Mouse (Mus musculus) lung, postnatal 0 days (tissue): Measurements from ENCODE around the gene Asap3. TPM values are rescaled to one million over a fixed set of nuclear protein-coding genes. Genes with fewer than 3 reads are reported as not detected.

Experiments
- ATAC-seq: fragments of 200-750 bp; cut with Nextera tagmentation; 2 replicates; pipeline ENCODE4 v1.8.0; 2017; ENCODE audit warnings: moderate library complexity
- DNase-seq: peaks from one replicate; pipeline ENCODE4 v3.0.0-alpha.2; 2016; ENCODE audit warnings: low spot score
- H3K27ac ChIP-seq: fragments of 300-500 bp; sonication (generic); 2 replicates; pipeline ENCODE4 v1.5.1; 2014; ENCODE audit warnings: antibody characterized with exemption, mild to moderate bottlenecking, low read length, mixed read lengths
- H3K27me3 ChIP-seq: fragments of 300-500 bp; sonication (generic); replicated peaks from 2 replicates; pipeline ENCODE4 v1.6.1; 2014; ENCODE audit warnings: low read length, mixed read lengths; ENCODE audit not compliant: insufficient read depth
- H3K36me3 ChIP-seq: fragments of 300-500 bp; sonication (generic); 2 replicates; pipeline ENCODE4 v1.6.1; 2014; ENCODE audit warnings: low read length, mixed read lengths; ENCODE audit not compliant: insufficient read depth
- H3K4me1 ChIP-seq: fragments of 300-500 bp; sonication (generic); 2 replicates; pipeline ENCODE4 v1.6.1; 2014; ENCODE audit warnings: antibody characterized with exemption, low read depth, low read length, mixed read lengths; ENCODE audit not compliant: insufficient read depth
- H3K4me2 ChIP-seq: fragments of 300-500 bp; sonication (generic); replicated peaks from 2 replicates; pipeline ENCODE4 v1.6.1; 2014; ENCODE audit warnings: low read depth, mild to moderate bottlenecking, low read length, moderate library complexity, mixed read lengths
- H3K4me3 ChIP-seq: fragments of 300-500 bp; sonication (generic); 2 replicates; pipeline ENCODE4 v1.5.1; 2014; ENCODE audit warnings: low read depth, low read length
- H3K9ac ChIP-seq: fragments of 300-500 bp; sonication (generic); replicated peaks from 2 replicates; pipeline ENCODE4 v1.6.1; 2014; ENCODE audit warnings: low read depth, mild to moderate bottlenecking
- H3K9me3 ChIP-seq: fragments of 300-500 bp; sonication (generic); 2 replicates; pipeline ENCODE4 v1.6.1; 2016; ENCODE audit warnings: low read length, mixed read lengths
- CTCF ChIP-seq: IDR thresholded peaks from 2 replicates; pipeline ENCODE4 v1.5.1; 2016; ENCODE audit warnings: antibody characterized with exemption, mild to moderate bottlenecking
- EP300 ChIP-seq: IDR thresholded peaks from 2 replicates; pipeline ENCODE4 v1.6.1; 2016; ENCODE audit warnings: antibody characterized with exemption, mild to moderate bottlenecking, control low read depth
- WGBS: fragments of 180-500 bp; shearing (Covaris S2); extraction: QIAGEN DNeasy Blood & Tissue Kit; methylation state at CpG from one replicate; pipeline ENCODE4 v1.1.7; 2014; 5-methylcytosine and 5-hydroxymethylcytosine counted together
- polyA plus RNA-seq: library from polyadenylated mRNA; unstranded; fragments of >200 nt; fragmentation: Nextera tagmentation; extraction: Ambion mirVana; gene quantifications from 2 replicates; pipeline ENCODE4 v1.2.1, GENCODE M21; 2015

Asap3 gene
- polyA plus RNA-seq, 1 experiment from 2014 or later: 5.4 TPM

GRCm38 (mm10) chr4:136196201-136196600, 10.0 kb upstream of the Asap3 start:
- H3K36me3 ChIP-seq: no peaks in the 10 kb centered on the region
- ATAC-seq (no peak), DNase-seq (no peak)
- H3K27ac ChIP-seq: peak overlapping the region; percentile 92
- no peak overlapping the region for H3K9ac ChIP-seq
- H3K4me3 ChIP-seq: no peak overlapping the region
- H3K9me3 ChIP-seq: no peaks in the 10 kb centered on the region
- no peaks in the 10 kb centered on the region for H3K4me1 ChIP-seq
- WGBS: 62% methylated on average over 10 of the region's 10 CpGs
- TF ChIP-seq CTCF: no peak
- TF ChIP-seq EP300: no peak
- H3K4me2 ChIP-seq: no peak overlapping the region
- H3K27me3 ChIP-seq: no peaks in the 10 kb centered on the region

GRCm38 (mm10) chr4:136198846-136199245, 7.3 kb upstream of the Asap3 start:
- WGBS: 78% methylated on average over 7 of the region's 7 CpGs

GRCm38 (mm10) chr4:136199562-136200292, 6.4 kb upstream of the Asap3 start:
- Histone ChIP-seq H3K9ac (no peak overlapping the region), H3K4me2 (no peak overlapping the region), H3K27ac (no peak overlapping the region), H3K4me1 (no peaks in the 10 kb centered on the region), H3K27me3 (no peaks in the 10 kb centered on the region), H3K4me3 (no peak overlapping the region), H3K36me3 (no peaks in the 10 kb centered on the region), H3K9me3 (no peaks in the 10 kb centered on the region)
- TF ChIP-seq CTCF: peak; percentile 94
- no peak for TF ChIP-seq EP300
- 28% methylated on average over 9 of the region's 9 CpGs for WGBS
- DNase-seq (peak; percentile 90), ATAC-seq (peak; percentile 16; the same call in 1 of the 2 replicates)

More at GRCm38 (mm10) chr4:136198846-136199245, 7.3 kb upstream of the Asap3 start:
- no peak for ATAC-seq
- TF ChIP-seq CTCF: no peak
- no peak for TF ChIP-seq EP300
- no peaks in the 10 kb centered on the region for H3K27me3 ChIP-seq
- H3K9me3 ChIP-seq: no peaks in the 10 kb centered on the region
- H3K36me3 ChIP-seq: no peaks in the 10 kb centered on the region
- DNase-seq: no peak
- H3K9ac ChIP-seq: no peak overlapping the region
- H3K4me1 ChIP-seq: no peaks in the 10 kb centered on the region
- no peak overlapping the region for H3K27ac ChIP-seq
- H3K4me2 ChIP-seq: no peak overlapping the region
- no peak overlapping the region for H3K4me3 ChIP-seq

- WGBS: 8% methylated on average over 9 of the region's 9 CpGs
- no peaks in the 10 kb centered on the region; the same call in 1 of the 2 replicates for H3K4me1 ChIP-seq
- H3K4me3 ChIP-seq: no peak overlapping the region
- H3K9me3 ChIP-seq: no peaks in the 10 kb centered on the region
- no peaks in the 10 kb centered on the region for H3K36me3 ChIP-seq
- no peak overlapping the region for H3K27ac ChIP-seq
- no peak overlapping the region for H3K4me2 ChIP-seq
- H3K9ac ChIP-seq: no peak overlapping the region
- no peak for ATAC-seq
- no peaks in the 10 kb centered on the region for H3K27me3 ChIP-seq
- TF ChIP-seq CTCF (peak; percentile 94), EP300 (no peak)
- peak; percentile 84 for DNase-seq
These were observed 3.7 kb upstream of the Asap3 start for GRCm38 (mm10) chr4:136202509-136202908.

DNA sequence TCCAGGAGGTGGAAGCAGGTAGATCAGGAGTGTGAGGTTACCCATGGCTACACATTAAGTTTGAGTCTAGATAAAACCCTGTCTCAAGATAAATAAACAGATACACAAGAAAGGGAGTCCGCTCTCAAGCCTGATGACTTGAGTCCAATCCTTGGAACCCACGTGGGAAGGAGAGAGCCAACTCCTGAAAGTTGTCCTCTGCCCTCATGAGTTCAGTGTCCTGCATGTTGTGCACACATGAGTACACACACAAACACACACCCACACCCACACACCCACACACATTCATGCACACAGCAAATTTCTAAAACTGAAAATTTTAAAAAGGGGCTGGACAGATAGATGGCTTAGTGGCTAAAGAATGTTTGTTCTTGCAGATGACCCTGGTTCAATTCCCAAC, 1.4 kb upstream of the Asap3 start:
- Histone ChIP-seq H3K27ac (no peak overlapping the region), H3K36me3 (no peaks in the 10 kb centered on the region), H3K9me3 (no peaks in the 10 kb centered on the region), H3K4me1 (no peaks in the 10 kb centered on the region; the same call in 1 of the 2 replicates), H3K27me3 (no peaks in the 10 kb centered on the region), H3K4me3 (no peak overlapping the region), H3K9ac (no peak overlapping the region), H3K4me2 (no peak overlapping the region)
- DNase-seq: no peak
- no peak for ATAC-seq
- no peak for TF ChIP-seq EP300
- no peak for TF ChIP-seq CTCF
- WGBS: 53% methylated on average over 2 of the region's 2 CpGs

DNA sequence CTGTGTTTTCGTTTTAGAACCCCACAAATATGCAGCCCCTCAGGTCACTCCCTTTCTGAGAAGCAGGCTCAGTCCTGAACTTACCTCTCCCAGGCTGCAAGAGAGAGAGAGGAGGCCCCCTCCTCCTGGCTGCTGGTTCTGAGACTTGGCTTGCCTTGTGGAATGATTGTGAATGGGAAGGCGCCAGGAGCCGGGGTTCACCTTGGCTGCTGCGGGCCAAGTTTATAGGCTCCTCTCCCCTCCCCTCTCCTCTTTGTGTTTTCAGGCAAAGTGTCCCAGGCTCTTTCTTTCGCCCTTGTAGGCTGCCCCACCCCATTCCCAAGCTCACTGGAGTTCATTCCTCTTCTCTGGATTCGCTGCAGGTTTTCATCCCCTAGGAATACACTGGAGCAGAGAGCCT, 778 bp downstream of the Asap3 start:
- ATAC-seq: peak; percentile 4; the same call in 1 of the 2 replicates
- peak; percentile 46 for DNase-seq
- 5% methylated on average over 6 of the region's 6 CpGs for WGBS
- no peaks in the 10 kb centered on the region; the same call in 1 of the 2 replicates for H3K4me1 ChIP-seq
- H3K4me2 ChIP-seq: peak overlapping the region; percentile 97
- TF ChIP-seq CTCF (no peak), EP300 (no peak)
- H3K9ac ChIP-seq: peak overlapping the region; percentile 44; the same call in 1 of the 2 replicates
- H3K36me3 ChIP-seq: no peaks in the 10 kb centered on the region
- peak overlapping the region; percentile 57 for H3K4me3 ChIP-seq
- H3K9me3 ChIP-seq: no peaks in the 10 kb centered on the region
- H3K27me3 ChIP-seq: no peaks in the 10 kb centered on the region
- peak overlapping the region; percentile 74 for H3K27ac ChIP-seq
